Mouse (Mus musculus): ENCODE data around the gene Nup62cl.
A peak's percentile ranks its signal among the peaks of the same experiment; 100 is the strongest.

Nup62cl gene

DNA sequence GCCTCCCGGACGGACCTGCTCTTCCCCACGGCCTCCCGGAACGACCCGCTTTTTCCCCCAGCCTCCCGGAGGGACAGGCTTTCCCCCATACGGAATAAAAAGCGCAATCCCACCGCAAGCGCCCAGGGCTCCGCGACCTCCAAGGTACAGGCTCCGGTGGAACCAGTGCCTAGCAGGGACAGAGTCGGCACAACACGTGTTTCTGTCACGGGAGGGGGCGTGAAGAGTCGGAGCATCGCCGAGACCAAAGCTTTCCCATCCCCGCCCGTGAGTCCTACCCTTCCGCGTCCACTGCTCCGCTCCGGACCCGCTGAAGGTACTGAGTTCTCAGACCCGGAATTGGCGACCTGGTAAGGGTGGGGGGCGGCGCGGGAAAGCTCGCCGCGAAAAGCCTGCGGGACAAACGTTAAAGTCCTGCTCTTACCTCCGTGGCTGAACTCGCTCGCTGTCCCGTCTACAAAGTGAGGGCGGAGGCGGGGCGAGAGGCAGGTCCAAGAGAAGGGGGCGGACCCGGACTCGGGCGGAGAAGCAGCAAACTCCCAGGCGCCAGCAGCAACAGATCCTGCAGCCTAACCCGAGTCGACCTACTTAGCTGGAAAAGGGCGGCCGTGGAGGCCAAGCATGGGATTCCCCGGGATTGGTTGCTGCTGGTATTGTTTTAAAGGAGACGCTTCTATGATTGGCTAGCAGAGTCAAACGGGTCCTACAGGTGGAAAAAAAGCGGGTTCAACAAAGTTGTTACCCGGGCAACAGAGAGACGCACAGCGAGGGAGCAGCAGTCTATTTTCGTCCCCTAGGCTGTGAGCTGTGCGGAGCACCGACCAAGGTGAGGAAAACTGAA lies at the start of gene Nup62cl, which contains the start of gene Pih1h3b:
Nup62cl (minus strand) TSS at position 578 of the 841 bp plus-strand sequence.
Pih1h3b (plus strand) TSS at position 745 of the 841 bp plus-strand sequence.
- peak; percentile 38 for DNase-seq (ENCODE audit: low read depth)

DNA sequence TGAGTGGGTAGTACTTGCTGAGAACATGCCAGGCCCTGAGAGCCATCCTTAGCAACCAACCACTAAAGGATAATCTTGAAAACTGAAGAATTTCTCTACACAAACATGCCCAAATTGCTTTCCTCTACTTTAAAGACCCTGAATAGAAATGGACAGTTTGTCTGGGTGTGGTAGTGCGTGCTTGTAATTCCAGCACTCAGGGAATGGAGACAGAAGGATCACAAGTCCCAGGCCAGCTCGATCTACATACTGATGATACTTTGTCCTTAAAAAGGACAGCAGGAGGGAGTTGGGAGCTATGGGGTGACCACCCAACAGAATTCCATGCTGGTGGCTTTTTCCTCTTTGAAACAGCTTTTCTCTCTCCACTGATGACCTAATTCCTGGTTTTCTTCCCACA lies 31.6 kb upstream of the Nup62cl start:
- DNase-seq (ENCODE audit: low read depth) = no peak

DNA sequence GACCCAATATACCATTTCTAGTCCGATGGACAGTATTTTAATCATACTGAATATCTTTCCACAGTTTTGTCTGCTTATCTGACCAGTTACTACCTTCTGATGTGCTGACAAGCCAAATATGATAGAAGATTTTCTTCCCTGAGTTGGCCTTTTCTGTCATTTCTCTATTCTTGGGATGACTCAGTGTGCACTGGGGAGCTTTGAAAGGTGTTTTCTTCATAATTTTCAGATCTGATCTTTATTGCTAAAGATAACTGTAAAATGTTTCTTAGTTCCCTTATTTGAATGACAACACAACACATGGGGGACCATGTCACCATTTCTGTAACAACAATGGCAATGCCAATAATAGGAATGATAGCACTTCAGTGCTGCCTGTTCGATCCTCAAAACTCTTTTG lies 20.0 kb upstream of the Nup62cl start:
- DNase-seq (ENCODE audit: low read depth) = no peak

DNA sequence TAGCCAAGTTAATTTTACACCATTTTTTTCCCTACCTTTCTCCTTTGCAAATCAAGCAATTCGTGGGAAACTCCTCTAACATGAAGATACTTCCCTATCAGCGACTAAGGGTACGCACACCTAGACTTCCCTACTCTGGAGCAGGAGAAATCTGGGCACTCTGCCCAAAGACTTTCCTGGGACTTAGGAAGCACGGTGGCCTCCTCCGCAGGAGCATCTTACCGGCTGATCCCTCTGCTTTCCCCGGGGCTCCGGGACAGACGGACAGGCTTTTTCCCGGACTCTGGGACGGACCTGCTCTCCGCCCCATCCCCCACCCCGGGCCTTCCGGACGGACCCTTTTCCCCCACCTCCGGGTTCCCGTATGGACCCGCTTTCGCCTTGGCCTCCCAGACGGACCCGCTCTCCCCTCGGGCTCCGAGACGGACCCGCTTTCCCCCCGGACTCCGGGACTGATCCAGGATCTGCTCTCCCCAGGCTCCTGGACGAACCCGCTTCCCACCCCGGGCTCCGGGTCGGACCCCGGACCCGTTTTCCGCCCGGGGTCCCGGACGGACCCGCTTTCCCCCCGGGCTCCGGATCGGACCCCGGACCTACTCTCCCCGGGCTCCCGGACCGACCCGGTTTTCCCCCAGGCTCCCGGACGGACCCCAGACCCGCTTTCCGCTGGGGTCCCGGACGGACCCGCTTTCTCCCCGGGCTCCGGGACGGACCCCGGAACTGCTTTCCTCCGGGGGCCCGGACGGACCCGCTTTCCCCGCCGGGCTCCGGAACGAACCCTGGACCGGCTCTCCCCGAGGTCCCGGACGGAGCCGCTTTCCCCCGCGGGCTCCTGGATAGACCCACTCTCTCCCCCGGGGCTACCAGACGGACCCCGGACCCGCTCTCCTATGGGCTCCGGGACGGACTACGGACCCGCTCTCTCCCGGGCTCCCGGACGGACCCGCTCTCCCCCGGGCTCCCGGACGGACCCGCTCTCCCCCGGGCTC lies 1.3 kb downstream of the Nup62cl start:
- no peak for DNase-seq (ENCODE audit: low read depth)

DNA sequence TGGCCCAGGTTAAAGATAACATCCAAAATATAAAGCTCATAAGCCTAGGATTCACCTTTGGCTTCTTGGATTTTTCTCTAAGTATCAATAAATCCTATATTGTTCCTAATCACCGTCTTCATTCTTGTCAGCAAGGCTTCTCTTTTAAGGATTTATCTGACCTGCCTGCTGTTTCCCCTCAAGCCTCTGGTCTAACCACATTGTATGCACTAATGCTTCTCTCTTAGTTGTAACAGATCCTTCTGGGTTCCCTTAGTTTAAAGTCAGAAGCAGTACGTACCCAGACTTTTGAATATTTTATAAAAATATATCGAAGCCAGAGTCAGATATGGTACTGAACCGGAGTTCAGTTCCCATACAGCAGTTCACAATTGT lies 63.8 kb downstream of the Nup62cl start:
- no peak for DNase-seq (ENCODE audit: low read depth)

DNA sequence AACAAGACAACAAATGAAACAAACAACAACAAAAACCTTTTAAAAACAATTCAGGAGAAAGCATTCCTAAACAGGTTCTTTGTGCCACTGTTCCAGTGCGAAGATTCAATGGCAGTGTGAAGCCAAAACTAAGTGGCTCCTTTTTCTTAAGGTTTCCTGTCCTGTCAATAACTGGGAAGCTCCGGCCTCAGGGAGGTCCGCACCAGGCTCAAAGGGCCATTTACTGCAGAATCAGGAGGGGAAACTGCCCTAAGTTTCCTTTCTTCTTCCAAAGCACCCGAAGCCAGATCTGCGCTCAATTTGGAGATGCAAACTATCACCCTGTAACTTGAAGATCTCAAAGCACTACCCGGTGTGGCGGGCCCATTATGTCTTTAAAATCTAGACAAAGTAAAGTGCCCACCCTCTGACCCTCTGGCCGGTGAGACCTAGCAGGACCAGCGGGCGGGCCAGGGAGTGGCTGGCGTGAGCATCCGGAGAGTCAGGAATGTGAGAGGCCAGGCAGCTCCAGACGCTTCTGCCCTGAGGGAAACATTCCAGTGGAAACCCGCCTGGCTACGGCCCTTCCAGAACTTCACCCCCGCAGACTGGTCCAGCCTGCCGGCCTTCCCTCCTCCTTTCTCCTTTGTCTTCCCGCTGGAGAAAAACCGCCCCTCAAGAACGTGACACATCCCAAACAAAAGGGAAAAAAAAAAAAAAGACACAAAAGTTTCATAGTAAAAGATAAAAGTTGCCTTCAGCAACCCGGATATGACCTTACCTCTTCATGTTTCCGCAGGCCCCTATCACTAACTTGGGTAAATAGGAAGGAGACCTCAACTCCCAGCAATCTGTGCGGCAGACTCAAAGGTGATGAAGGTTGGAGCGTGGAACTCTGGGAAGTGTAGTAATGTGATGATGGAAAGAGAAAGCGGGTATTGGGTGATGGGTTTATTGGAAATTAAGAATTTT lies 64.5 kb downstream of the Nup62cl start, which contains the start of gene Rbm41:
Rbm41 (minus strand) TSS at position 856 of the 951 bp plus-strand sequence.
- DNase-seq (ENCODE audit: low read depth) = peak; percentile 76

DNA sequence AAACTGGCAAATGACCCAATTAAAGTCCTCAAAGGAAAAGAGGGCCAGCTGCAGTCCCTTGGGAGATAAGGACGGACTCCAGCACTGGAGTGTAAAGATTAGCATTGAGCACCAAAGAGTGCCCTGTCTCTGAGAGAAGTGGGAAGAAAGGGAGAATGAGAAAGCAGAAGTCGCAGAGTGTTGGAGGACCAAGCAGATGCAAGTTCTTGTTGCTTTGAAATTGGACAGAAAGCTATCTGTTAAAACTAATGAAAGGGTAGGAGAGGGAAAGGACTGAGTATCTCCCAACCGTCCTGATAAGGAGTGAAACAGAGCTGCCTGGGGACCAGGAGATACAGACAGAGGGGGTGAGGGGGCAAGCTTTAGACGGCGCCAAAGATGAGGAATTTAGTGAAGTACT lies 80.4 kb downstream of the Nup62cl start:
- no peak for DNase-seq (ENCODE audit: low read depth)
